Mouse (Mus musculus) hindbrain, embryonic 14.5 days (tissue): Measurements from ENCODE around the gene Mpnd. TPM values are rescaled to one million over a fixed set of nuclear protein-coding genes. Genes with fewer than 3 reads are reported as not detected.

ENCODE experiments used
- ATAC-seq: fragments of 200-750 bp; cut with Nextera tagmentation; 2 replicates; pipeline ENCODE4 v1.8.0; 2017; ENCODE audit warnings: moderate number of reproducible peaks, mild to moderate bottlenecking, moderate TSS enrichment, moderate library complexity; ENCODE audit not compliant: low FRiP score
- DNase-seq: peaks from one replicate; pipeline ENCODE4 v3.0.0-alpha.2; 2015; ENCODE audit warnings: low spot score
- H3K27ac ChIP-seq: fragments of 300-500 bp; sonication (generic); 2 replicates; pipeline ENCODE4 v1.5.1; 2014; ENCODE audit warnings: mild to moderate bottlenecking, moderate library complexity
- H3K27me3 ChIP-seq: fragments of 300-500 bp; sonication (generic); 2 replicates; pipeline ENCODE4 v1.6.1; 2014; ENCODE audit warnings: mild to moderate bottlenecking, low read length, mixed read lengths; ENCODE audit not compliant: control insufficient read depth, insufficient read depth
- H3K36me3 ChIP-seq: fragments of 300-500 bp; sonication (generic); replicated peaks from 2 replicates; pipeline ENCODE4 v1.6.1; 2014; ENCODE audit not compliant: control insufficient read depth, insufficient read depth
- H3K4me1 ChIP-seq: fragments of 300-500 bp; sonication (generic); replicated peaks from 2 replicates; pipeline ENCODE4 v1.6.1; 2014; ENCODE audit warnings: antibody characterized with exemption, low read length, mixed read lengths; ENCODE audit not compliant: control insufficient read depth, insufficient read depth
- H3K4me2 ChIP-seq: fragments of 300-500 bp; sonication (generic); replicated peaks from 2 replicates; pipeline ENCODE4 v1.6.1; 2014; ENCODE audit warnings: mild to moderate bottlenecking, moderate library complexity
- H3K4me3 ChIP-seq: fragments of 300-500 bp; sonication (generic); replicated peaks from 2 replicates; pipeline ENCODE4 v1.5.1; 2014; ENCODE audit warnings: mild to moderate bottlenecking, low read length
- H3K9ac ChIP-seq: fragments of 300-500 bp; sonication (generic); 2 replicates; pipeline ENCODE4 v1.6.1; 2014
- H3K9me3 ChIP-seq: fragments of 300-500 bp; sonication (generic); 2 replicates; pipeline ENCODE4 v1.6.1; 2016; ENCODE audit warnings: low read length; ENCODE audit not compliant: control insufficient read depth
- WGBS: fragments of 180-500 bp; shearing (Covaris S2); extraction: QIAGEN DNeasy Blood & Tissue Kit; methylation state at CpG from one replicate; pipeline ENCODE4 v1.1.7; 2014; 5-methylcytosine and 5-hydroxymethylcytosine counted together
- polyA plus RNA-seq: library from polyadenylated mRNA; unstranded; fragments of >200 nt; fragmentation: Nextera tagmentation; extraction: Ambion mirVana; gene quantifications from 2 replicates; pipeline ENCODE4 v1.2.1, GENCODE M21; 2014

Gene Mpnd
- polyA plus RNA-seq, 1 experiment from 2014 or later = 151 TPM

DNA sequence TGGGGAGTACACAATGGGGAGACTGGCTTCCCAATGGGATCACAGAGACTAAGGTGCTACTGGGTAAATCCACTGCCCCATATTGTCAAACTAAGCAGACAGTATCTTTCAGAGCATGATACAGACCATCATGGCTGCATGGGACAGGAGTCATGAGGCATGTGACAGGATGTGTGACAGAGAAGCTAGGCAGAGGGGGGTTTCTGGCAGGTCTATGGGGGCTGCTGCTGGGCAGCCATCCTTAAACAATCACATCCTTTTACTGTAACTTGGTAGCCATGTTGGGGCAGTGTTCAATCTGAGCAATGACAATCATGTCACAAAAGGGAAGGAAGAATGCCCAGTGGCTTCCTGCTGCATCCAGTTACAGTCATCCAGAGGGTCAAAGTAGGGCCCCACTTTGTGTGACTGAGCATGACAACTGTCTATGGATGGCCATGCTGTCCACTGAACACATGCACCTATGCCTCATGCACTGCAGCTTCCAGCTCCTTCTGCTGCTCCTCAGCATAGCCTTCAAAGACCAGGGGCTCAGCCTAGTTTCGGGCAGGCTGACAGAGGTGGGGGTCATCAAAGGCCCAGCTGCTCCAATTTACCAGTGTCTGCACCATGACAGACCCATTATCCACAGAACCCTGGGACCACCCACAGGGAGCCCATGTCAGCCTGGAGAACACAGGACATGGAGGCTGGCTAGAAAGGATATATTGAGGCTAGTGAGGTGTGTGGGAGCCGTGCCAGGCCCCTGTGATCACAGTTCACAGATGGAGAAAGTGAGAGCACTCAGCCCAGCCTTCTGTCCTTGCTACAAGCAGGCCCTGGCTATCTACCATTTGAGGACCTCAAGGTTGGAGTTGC lies 16.8 kb downstream of the Mpnd start:
- Histone ChIP-seq H3K4me2 (no peak overlapping the region), H3K9ac (no peak overlapping the region), H3K9me3 (no peaks in the 10 kb centered on the region), H3K4me3 (no peak overlapping the region), H3K36me3 (peaks cover 33% of the 10 kb centered on the region), H3K4me1 (peaks cover 14% of the 10 kb centered on the region; the same call in 1 of the 2 replicates), H3K27ac (peak overlapping the region; percentile 28; the same call in 1 of the 2 replicates), H3K27me3 (no peaks in the 10 kb centered on the region)
- no peak for DNase-seq
- 40% methylated on average over 2 of the region's 2 CpGs for WGBS
- ATAC-seq = no peak

- Histone ChIP-seq H3K27ac (0 out of 2 replicates have a peak overlapping the region, but pooled peaks have one; percentile 28), H3K36me3 (peaks cover 33% of the 10 kb centered on the region), H3K9ac (no peak overlapping the region), H3K9me3 (no peaks in the 10 kb centered on the region), H3K4me2 (no peak overlapping the region), H3K27me3 (no peaks in the 10 kb centered on the region), H3K4me3 (no peak overlapping the region), H3K4me1 (peaks cover 14% of the 10 kb centered on the region; the same call in 1 of the 2 replicates)
- WGBS = 81% methylated on average over 4 of the region's 4 CpGs
- ATAC-seq (no peak), DNase-seq (no peak)
Observed at GRCm38 (mm10) chr17:56022989-56023290, 17.4 kb downstream of the Mpnd start.

GRCm38 (mm10) chr17:56023386-56023785 lies 17.9 kb downstream of the Mpnd start:
- H3K9ac ChIP-seq = no peak overlapping the region
- H3K36me3 ChIP-seq = peaks cover 30% of the 10 kb centered on the region
- H3K4me3 ChIP-seq = no peak overlapping the region
- ATAC-seq = no peak
- 78% methylated on average over 5 of the region's 5 CpGs for WGBS
- H3K9me3 ChIP-seq = no peaks in the 10 kb centered on the region
- 0 out of 2 replicates have a peak overlapping the region, but pooled peaks have one; percentile 28 for H3K27ac ChIP-seq
- H3K4me1 ChIP-seq = peaks cover 14% of the 10 kb centered on the region; the same call in 1 of the 2 replicates
- no peak overlapping the region for H3K4me2 ChIP-seq
- H3K27me3 ChIP-seq = no peaks in the 10 kb centered on the region
- no peak for DNase-seq

DNA sequence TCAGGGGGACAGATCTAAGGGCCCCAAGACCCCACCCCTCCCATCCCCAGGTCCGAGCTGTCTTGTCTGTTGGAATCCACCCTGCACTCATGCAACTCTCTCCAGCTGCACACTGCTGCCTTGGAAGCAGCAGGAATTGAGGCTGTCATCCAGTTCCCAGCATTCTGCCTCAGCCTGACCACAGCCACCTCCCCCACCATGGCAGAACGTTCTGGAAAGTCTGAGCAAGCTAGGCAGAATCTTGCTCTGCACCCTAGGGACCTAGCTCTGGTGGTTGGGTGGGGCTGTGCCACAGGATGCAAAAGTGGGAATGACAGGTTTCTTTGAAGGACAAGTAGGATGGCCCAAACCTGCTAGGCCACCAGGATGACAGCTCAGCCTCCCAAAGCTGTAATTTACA lies 19.0 kb downstream of the Mpnd start:
- no peak overlapping the region for H3K4me2 ChIP-seq
- ATAC-seq (no peak), DNase-seq (no peak)
- H3K4me1 ChIP-seq = peaks cover 14% of the 10 kb centered on the region; the same call in 1 of the 2 replicates
- H3K9ac ChIP-seq = no peak overlapping the region
- no peaks in the 10 kb centered on the region for H3K27me3 ChIP-seq
- H3K27ac ChIP-seq = no peak overlapping the region
- no peaks in the 10 kb centered on the region for H3K9me3 ChIP-seq
- WGBS = 69% methylated on average over 2 of the region's 2 CpGs
- H3K36me3 ChIP-seq = peaks cover 28% of the 10 kb centered on the region
- no peak overlapping the region for H3K4me3 ChIP-seq

DNA sequence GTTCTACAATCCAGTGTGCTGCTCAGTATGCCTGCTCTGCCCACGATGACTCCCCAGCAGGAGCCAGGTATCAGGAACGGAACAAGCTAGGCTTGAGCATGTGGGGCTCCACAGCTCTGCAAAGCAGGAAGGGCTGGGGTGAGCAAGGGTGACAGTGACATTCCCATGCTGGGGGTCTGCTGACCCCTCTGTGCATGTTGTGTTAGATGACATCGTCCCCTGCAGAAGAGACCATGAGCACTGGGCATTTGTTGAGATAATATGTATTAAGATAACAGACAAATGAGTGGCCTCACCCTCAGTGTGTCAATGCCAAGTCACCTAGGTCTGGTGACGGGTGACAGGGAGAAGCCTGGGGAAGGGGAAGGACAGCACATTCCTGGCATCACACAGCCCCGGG lies 19.4 kb downstream of the Mpnd start:
- no peak overlapping the region for H3K4me2 ChIP-seq
- ATAC-seq (no peak), DNase-seq (no peak)
- no peak overlapping the region for H3K27ac ChIP-seq
- H3K9me3 ChIP-seq = no peaks in the 10 kb centered on the region
- H3K4me1 ChIP-seq = peaks cover 14% of the 10 kb centered on the region; the same call in 1 of the 2 replicates
- H3K27me3 ChIP-seq = no peaks in the 10 kb centered on the region
- no peak overlapping the region for H3K9ac ChIP-seq
- H3K36me3 ChIP-seq = peaks cover 23% of the 10 kb centered on the region
- WGBS = 87% methylated on average over 5 of the region's 5 CpGs
- H3K4me3 ChIP-seq = no peak overlapping the region

GRCm38 (mm10) chr17:56026303-56026702 lies 20.8 kb downstream of the Mpnd start:
- Histone ChIP-seq H3K4me1 (peaks cover 14% of the 10 kb centered on the region; the same call in 1 of the 2 replicates), H3K9me3 (no peaks in the 10 kb centered on the region), H3K4me2 (no peak overlapping the region), H3K9ac (no peak overlapping the region), H3K36me3 (peaks cover 20% of the 10 kb centered on the region), H3K27me3 (no peaks in the 10 kb centered on the region), H3K4me3 (no peak overlapping the region), H3K27ac (no peak overlapping the region)
- no peak for DNase-seq
- WGBS = 95% methylated on average over 1 of the region's 1 CpGs
- no peak for ATAC-seq

DNA sequence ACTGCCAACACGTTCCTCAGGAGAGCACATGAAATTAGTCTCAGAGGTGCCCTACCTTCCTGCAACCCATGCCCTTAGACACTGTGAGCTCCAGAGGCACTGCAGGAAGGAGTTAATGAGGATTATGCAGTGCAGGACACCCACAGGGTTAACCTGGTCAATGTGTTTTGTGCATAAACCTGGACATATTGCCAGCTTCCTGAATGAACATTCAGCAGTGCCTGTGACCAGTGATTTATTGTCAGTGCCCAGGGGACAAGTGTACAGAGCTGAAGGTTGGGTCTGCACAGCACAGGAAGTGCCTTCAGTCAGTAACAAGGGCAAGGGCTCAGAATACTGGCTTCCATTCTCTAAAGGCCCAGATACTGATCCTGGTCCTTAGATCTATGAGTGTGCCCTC lies 21.4 kb downstream of the Mpnd start:
- 85% methylated on average over 1 of the region's 1 CpGs for WGBS
- H3K36me3 ChIP-seq = peaks cover 21% of the 10 kb centered on the region
- no peak overlapping the region for H3K4me2 ChIP-seq
- ATAC-seq (no peak), DNase-seq (no peak)
- H3K4me1 ChIP-seq = peaks cover 14% of the 10 kb centered on the region; the same call in 1 of the 2 replicates
- no peaks in the 10 kb centered on the region for H3K27me3 ChIP-seq
- H3K9me3 ChIP-seq = no peaks in the 10 kb centered on the region
- H3K27ac ChIP-seq = no peak overlapping the region
- H3K4me3 ChIP-seq = no peak overlapping the region
- no peak overlapping the region for H3K9ac ChIP-seq

GRCm38 (mm10) chr17:56027801-56028441 lies 22.4 kb downstream of the Mpnd start:
- ATAC-seq = no peak
- no peaks in the 10 kb centered on the region for H3K27me3 ChIP-seq

GRCm38 (mm10) chr17:56030238-56030870 lies 24.8 kb downstream of the Mpnd start:
- Histone ChIP-seq H3K27ac (no peak overlapping the region), H3K9ac (no peak overlapping the region), H3K4me3 (no peak overlapping the region), H3K9me3 (no peaks in the 10 kb centered on the region), H3K4me1 (peaks cover 6% of the 10 kb centered on the region; the same call in 1 of the 2 replicates), H3K4me2 (no peak overlapping the region), H3K36me3 (peaks cover 48% of the 10 kb centered on the region), H3K27me3 (no peaks in the 10 kb centered on the region)
- WGBS = 87% methylated on average over 9 of the region's 9 CpGs
- DNase-seq = no peak
- ATAC-seq = no peak

More at GRCm38 (mm10) chr17:56027801-56028441, 22.4 kb downstream of the Mpnd start:
- Histone ChIP-seq H3K9ac (no peak overlapping the region), H3K4me1 (0 out of 2 replicates have a peak, but pooled peaks cover 8% of the 10 kb centered on the region), H3K4me3 (no peak overlapping the region), H3K36me3 (peaks cover 29% of the 10 kb centered on the region), H3K27ac (no peak overlapping the region), H3K9me3 (no peaks in the 10 kb centered on the region), H3K4me2 (no peak overlapping the region)
- 95% methylated on average over 5 of the region's 5 CpGs for WGBS
- DNase-seq = no peak
